Mouse (Mus musculus) E14TG2a.4 (cell line): Measurements from ENCODE around the gene Tmem26.

Experiments
- CTCF ChIP-seq: conservative IDR thresholded peaks from 2 replicates; pipeline ENCODE4 v1.5.1; 2014; ENCODE audit warnings: low read length
- POU5F1 ChIP-seq: IDR thresholded peaks from 2 replicates; pipeline ENCODE4 v1.6.1; 2014; ENCODE audit warnings: low read length, borderline replicate concordance

DNA sequence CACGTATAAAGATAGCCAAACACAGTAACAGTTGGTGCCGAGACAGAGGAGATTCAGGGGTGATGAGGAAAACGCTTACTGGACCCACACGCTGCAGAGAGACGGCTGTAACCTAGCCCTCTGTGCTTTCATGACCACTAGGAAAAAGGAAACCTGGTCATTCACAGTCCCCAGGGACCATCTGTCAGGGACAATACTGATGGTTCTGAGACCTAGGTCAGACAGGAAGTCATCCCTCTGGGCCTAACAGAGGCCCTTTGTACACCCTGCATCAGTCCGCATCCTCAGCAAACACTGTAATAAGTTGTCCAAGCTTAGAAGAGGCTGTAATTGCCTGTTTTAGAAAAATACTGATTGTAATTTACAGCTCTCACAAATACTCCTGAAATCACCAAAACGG, 76.4 kb downstream of the Tmem26 start:
- TF ChIP-seq CTCF (no peak), POU5F1 (no peak)
